Mouse (Mus musculus): ENCODE measurements around the gene Fubp3.

- no peak for TF ChIP-seq CTCF (IDR thresholded peaks at IDR 0.05; ENCODE audit: low read depth)
- no peak for TF ChIP-seq EP300 (IDR thresholded peaks at IDR 0.05; ENCODE audit: low read depth)
Observed at GRCm38 (mm10) chr2:31637311-31637710, 64.9 kb downstream of the Fubp3 start.
